9 mouse cellular contexts compared by ENCODE assay signal in the genomic region with DNA sequence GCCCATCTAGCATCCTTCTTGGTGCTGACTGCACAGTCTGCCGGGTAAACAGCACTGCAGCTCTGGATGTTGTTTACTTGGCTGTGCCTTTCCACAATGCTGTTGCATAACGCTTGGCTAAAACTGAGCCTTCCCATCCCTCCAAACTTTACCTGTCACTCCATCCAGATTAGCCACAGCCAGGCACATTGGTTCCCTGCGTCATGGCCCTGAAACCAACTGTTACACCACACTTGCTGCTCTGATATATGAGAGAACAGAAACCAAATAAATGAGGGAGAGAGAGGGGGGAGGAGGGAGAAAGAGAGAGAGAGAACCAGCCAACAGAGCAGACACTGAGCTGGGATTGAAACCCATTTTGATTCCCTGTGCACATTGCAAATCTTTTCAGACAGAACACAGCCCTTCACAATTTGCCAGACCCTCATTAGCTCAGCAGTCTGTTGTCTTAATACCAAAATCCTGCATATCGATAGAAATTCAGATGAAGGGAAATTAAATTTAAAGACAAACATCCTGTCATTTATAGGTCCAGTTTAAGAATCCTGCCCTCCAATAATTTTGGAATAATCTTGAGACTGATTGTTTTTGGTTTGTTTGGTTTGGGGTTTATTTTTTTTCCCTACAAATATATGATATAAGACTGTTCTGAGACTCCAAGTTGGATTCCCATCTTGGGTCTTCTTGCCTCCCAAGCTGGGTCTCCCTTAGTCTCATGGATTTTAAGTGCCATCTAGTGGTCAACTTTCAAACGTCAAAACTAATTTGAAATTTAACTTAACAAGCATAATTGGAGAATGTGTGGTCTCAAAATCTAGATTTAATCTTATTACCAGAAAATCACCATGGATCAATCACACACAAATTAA.
A peak's percentile ranks its signal among the peaks of the same experiment; 100 is the strongest.
DNase-seq lines count a peak whose midpoint lies in the region; ATAC-seq and TF ChIP-seq lines count a peak whose summit lies in the region.
"Had no signal": no experiment of that assay in that cellular context is flagged by ENCODE, and none has a peak within 500 bp of the region (broad histone marks: within the 10 kb centered on the region; RNA-seq: fewer than 3 reads in every experiment).

No protein-coding gene starts in this region.

- H3K9me3 ChIP-seq in lung, postnatal 0 days (ENCODE audit: low read length), result no peaks in the 10 kb centered on the region
- no peaks in the 10 kb centered on the region for H3K9me3 ChIP-seq in hindbrain, embryonic 12.5 days (replicated peaks)
- H3K9me3 ChIP-seq in neural tube, embryonic 12.5 days, result no peaks in the 10 kb centered on the region

- no peak for TF ChIP-seq EP300 in lung, postnatal 0 days (IDR thresholded peaks at IDR 0.05)

- ATAC-seq in cerebellum, adult (ENCODE audit: insufficient number of reproducible peaks, low FRiP score, low TSS enrichment), result peak; percentile 43; the same call in 1 of the 2 replicates
- ATAC-seq in lung, postnatal 0 days, result no peak
- ATAC-seq in hindbrain, embryonic 12.5 days (ENCODE audit: low FRiP score), result peak; percentile 68
- peak; percentile 56 for ATAC-seq in neural tube, embryonic 12.5 days (ENCODE audit: low FRiP score, low read depth)

- no peak overlapping the region for H3K4me2 ChIP-seq in lung, postnatal 0 days (replicated peaks; ENCODE audit: low read depth, low read length)
- no peak overlapping the region for H3K4me2 ChIP-seq in hindbrain, embryonic 12.5 days (replicated peaks)
- no peak overlapping the region for H3K4me2 ChIP-seq in neural tube, embryonic 12.5 days (replicated peaks)

- H3K27me3 ChIP-seq in lung, postnatal 0 days (replicated peaks; ENCODE audit: insufficient read depth, low read length), result no peaks in the 10 kb centered on the region
- no peaks in the 10 kb centered on the region for H3K27me3 ChIP-seq in hindbrain, embryonic 12.5 days
- no peaks in the 10 kb centered on the region for H3K27me3 ChIP-seq in neural tube, embryonic 12.5 days (replicated peaks)

- no peak overlapping the region for H3K9ac ChIP-seq in lung, postnatal 0 days (replicated peaks; ENCODE audit: low read depth)
- H3K9ac ChIP-seq in hindbrain, embryonic 12.5 days, result no peak overlapping the region
- no peak overlapping the region for H3K9ac ChIP-seq in neural tube, embryonic 12.5 days

- WGBS in lung, postnatal 0 days, result 45% methylated on average over 5 of the region's 5 CpGs
- 42% methylated on average over 5 of the region's 5 CpGs for WGBS in lung, adult 2 months
- 55% methylated on average over 5 of the region's 5 CpGs for WGBS in hindbrain, embryonic 12.5 days
- 64% methylated on average over 5 of the region's 5 CpGs for WGBS in neural tube, embryonic 12.5 days

- no peaks in the 10 kb centered on the region for H3K36me3 ChIP-seq in lung, postnatal 0 days (ENCODE audit: insufficient read depth, low read length)
- no peaks in the 10 kb centered on the region for H3K36me3 ChIP-seq in hindbrain, embryonic 12.5 days
- H3K36me3 ChIP-seq in neural tube, embryonic 12.5 days, result no peaks in the 10 kb centered on the region

- no peaks in the 10 kb centered on the region for H3K4me1 ChIP-seq in lung, postnatal 0 days (ENCODE audit: insufficient read depth, low read depth, low read length)
- peaks cover 3% of the 10 kb centered on the region for H3K4me1 ChIP-seq in lung, adult 2 months (ENCODE audit: control insufficient read depth, insufficient read depth, low read length)
- H3K4me1 ChIP-seq in hindbrain, embryonic 12.5 days, result peaks cover 2% of the 10 kb centered on the region; the same call in 1 of the 2 replicates
- H3K4me1 ChIP-seq in neural tube, embryonic 12.5 days, result no peaks in the 10 kb centered on the region

- TF ChIP-seq CTCF in lung, postnatal 0 days (IDR thresholded peaks at IDR 0.05), result peak; percentile 64
- TF ChIP-seq CTCF in lung, adult 2 months (IDR thresholded peaks at IDR 0.05; ENCODE audit: insufficient read depth, low read length), result no peak

- no peak for TF ChIP-seq POLR2A in lung, adult 2 months (IDR thresholded peaks at IDR 0.05; ENCODE audit: borderline replicate concordance, extremely low read depth, low read depth, low read length)

- no peak overlapping the region for H3K4me3 ChIP-seq in lung, postnatal 0 days (ENCODE audit: low read depth, low read length)
- H3K4me3 ChIP-seq in lung, adult 2 months (replicated peaks; ENCODE audit: extremely low read depth, low read depth, low read length), result no peak overlapping the region
- H3K4me3 ChIP-seq in hindbrain, embryonic 12.5 days, result no peak overlapping the region
- no peak overlapping the region for H3K4me3 ChIP-seq in neural tube, embryonic 12.5 days

- H3K27ac ChIP-seq in lung, postnatal 0 days (ENCODE audit: low read length), result no peak overlapping the region
- H3K27ac ChIP-seq in hindbrain, embryonic 12.5 days, result no peak overlapping the region
- no peak overlapping the region for H3K27ac ChIP-seq in neural tube, embryonic 12.5 days
- H3K27ac ChIP-seq: macrophage had no signal

- intact Hi-C loops in gastrocnemius, postnatal 36 days (cut with DNase I), result no loop called here

- DNase-seq in cerebellum, postnatal 4 days (ENCODE audit: low spot score in 2 of 2), result no peak
- DNase-seq in lung, postnatal 0 days (ENCODE audit: low spot score), result peak; percentile 71
- DNase-seq in lung, adult 2 months, result no peak
- no peak for DNase-seq in gastrocnemius, postnatal 36 days
- DNase-seq in kidney, adult 8-10 months, result no peak
